Mouse (Mus musculus) splenic B cell, adult 2 months (primary cell): ENCODE results near the gene Ing3.
A peak's percentile ranks its signal among the peaks of the same experiment; 100 is the strongest.

Source experiments
- DNase-seq: peaks from one replicate; pipeline ENCODE4 v3.0.0-alpha.2; 2011; ENCODE audit warnings: low read depth, low spot score
- H3K27me3 ChIP-seq: 2 replicates; pipeline ENCODE4 v1.6.1; 2012; ENCODE audit warnings: mild to moderate bottlenecking, low read length, moderate library complexity, mixed read lengths; ENCODE audit not compliant: control insufficient read depth, poor library complexity, insufficient read depth, severe bottlenecking
- H3K36me3 ChIP-seq: 2 replicates; pipeline ENCODE4 v1.6.1; 2012; ENCODE audit warnings: mild to moderate bottlenecking, low read length, moderate library complexity, mixed read lengths; ENCODE audit not compliant: control insufficient read depth, poor library complexity, insufficient read depth, severe bottlenecking

The Ing3 gene

DNA sequence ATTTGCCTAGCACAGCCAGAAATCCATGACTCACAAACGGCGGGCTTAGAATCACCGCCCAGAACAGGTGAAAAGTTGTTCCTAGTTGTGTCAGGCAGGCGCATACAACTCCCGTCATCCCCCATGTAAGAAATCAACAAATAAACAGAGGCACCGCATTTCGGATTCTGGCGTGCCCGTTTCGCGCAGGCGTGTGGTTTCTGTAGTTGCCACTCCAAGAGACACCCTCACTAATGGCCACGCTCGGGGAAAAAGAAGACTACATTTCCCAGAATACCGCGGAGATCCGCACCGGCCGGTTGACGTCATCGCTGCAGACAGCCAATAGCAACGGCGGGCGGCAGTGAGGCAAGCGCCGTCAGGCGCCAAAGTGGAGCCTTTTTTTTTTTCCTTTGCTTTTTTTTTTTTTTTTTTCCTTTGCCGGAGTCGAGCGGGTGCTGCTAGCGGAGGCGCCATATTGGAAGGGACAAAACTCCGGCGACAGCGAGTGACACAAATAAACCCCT lies at the start of gene Ing3:
Gene Ing3 (plus strand): TSS at position 346 of the 506 bp plus-strand sequence.
- H3K36me3 ChIP-seq = 0 out of 2 replicates have a peak, but pooled peaks cover 5% of the 10 kb centered on the region
- H3K27me3 ChIP-seq = no peaks in the 10 kb centered on the region
- DNase-seq = peak; percentile 98

DNA sequence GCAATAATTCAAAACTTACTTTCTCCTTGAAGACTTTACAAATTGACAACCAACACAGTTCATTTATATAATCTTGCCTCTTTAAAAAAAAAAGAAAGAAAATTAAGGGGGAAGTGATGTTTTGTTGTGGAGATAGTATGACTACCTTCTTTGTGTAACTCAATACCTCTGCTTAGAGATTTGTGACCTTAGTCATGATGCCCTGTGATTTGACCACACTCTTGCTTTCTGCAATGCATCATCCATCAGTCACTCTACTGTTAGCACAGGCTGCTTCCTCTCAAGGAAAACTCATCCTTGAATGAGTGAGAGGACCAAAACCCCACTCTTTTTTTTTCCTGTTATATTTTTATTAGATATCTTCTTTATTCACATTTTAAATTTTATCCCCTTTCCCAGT lies 39.7 kb upstream of the Ing3 start:
- DNase-seq = no peak
- Histone ChIP-seq H3K27me3 (no peaks in the 10 kb centered on the region), H3K36me3 (no peaks in the 10 kb centered on the region)

DNA sequence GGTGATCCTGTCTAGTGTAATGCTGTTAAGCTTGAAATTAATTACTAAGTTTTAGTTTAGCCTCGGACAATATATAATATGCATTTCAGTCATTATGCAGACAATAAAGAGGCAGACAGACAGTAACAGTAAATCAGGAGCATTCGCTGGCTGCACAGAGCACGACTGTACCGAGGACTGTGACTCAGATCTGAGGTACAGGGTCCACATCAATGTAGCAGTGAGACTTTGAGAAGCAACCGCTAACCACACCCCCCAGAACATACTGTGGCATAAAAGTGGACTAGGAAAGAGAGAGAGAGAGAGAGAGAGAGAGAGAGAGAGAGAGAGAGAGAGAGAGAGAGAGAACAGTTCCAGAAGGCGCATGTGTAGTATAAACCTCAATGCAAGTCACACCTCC lies 38.6 kb upstream of the Ing3 start:
- Histone ChIP-seq H3K36me3 (no peaks in the 10 kb centered on the region), H3K27me3 (no peaks in the 10 kb centered on the region)
- no peak for DNase-seq

DNA sequence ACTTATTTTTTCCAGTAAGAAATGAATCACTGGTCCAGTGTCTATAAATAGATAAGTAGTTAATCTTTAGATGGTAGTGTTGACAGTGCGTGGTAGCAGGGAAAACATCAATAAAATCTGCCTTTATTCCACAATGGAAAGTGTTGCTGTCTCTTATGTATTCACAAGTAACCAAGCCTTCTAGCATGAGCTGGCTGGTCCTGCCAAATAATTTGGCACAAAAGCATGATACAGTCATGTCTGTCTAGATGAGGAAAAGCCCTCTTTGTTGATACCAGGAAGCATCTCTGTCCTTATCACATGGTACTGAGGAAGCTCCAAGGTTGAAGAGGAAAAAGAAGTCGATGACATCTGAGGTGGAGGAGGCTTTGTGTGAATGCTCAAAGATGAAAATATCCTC lies 32.8 kb upstream of the Ing3 start:
- H3K36me3 ChIP-seq = no peaks in the 10 kb centered on the region
- no peaks in the 10 kb centered on the region for H3K27me3 ChIP-seq
- no peak for DNase-seq

DNA sequence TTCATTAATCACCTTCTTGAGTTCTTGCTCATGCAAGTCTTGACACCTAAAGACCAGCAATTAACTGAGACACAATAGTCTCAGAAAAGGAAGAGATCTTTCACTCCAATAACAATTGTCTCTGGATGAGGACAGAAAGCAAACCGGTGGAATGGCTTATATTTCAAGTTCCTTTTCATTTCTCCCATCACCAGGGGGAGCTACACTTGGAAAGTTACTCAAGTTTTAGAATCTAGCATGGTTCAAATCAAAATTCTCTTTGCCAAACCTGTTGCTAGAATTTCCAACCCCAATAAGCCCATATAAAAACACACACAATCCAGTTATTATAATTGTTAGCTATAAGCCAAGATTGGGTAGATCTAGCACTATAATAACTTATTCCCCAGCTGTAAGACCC lies 25.2 kb upstream of the Ing3 start:
- Histone ChIP-seq H3K36me3 (no peaks in the 10 kb centered on the region), H3K27me3 (no peaks in the 10 kb centered on the region)
- no peak for DNase-seq

DNA sequence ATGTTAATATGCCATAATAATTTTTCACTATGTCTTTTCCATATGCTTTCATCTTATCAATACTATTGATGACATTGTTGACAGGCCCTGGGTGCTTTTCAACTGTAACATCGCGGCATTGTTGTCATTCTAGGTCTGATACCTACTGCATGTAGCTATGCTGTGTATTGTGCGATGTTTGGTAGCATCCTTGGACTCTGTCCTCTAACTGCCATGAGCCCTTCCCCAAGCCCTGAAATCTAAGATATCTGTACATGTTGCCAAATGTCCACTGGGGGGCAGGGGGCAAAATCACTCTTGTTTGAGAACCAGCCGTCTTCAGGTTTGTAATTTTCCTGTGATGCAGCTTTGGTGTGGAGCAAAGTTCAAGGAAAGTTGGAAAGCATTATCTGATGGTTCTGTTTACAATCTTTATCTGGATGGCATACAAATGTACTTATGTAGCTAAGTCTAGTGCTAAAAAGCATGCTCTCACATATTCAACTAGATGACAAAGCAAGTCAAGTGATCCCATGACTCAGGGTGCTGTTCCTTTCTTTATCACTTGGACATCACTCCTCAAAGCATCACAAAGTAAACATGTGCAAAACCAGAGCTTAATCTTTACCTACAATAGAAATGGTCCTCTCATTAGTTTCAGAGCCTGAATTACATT lies 11.3 kb upstream of the Ing3 start:
- Histone ChIP-seq H3K27me3 (no peaks in the 10 kb centered on the region), H3K36me3 (no peaks in the 10 kb centered on the region)
- no peak for DNase-seq

DNA sequence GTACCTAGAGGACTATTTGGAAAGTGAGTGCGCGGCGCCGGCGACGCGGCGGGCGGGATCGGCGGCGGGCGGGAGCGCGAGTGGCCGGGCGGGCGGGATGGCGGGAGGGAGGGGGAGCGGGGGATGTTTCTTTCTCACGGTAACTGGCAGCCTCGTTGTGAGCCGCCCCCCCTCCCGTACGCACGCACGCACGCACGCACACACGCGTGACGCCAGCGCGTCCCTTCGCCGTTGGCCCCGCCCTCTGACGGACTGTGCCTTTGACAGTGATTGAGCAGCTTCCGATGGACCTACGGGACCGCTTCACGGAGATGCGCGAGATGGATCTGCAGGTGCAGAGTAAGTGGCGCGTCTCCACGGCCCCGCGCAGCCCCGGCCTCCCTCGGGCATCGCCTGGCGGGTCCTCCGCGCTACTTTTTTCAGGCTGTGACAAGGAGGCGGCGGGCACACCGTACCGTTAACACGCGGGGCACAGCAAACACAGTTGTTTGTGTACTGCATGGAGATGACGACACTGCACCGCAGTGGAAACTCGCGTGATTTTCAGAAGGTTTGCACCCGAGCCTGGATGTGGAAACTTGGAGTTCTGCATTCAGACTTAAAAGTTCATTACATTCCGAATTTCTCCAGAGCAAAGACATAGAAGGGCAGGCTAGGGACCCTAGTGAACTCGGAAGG lies 539 bp downstream of the Ing3 start:
- Histone ChIP-seq H3K27me3 (no peaks in the 10 kb centered on the region), H3K36me3 (0 out of 2 replicates have a peak, but pooled peaks cover 5% of the 10 kb centered on the region)
- peak; percentile 99 for DNase-seq

DNA sequence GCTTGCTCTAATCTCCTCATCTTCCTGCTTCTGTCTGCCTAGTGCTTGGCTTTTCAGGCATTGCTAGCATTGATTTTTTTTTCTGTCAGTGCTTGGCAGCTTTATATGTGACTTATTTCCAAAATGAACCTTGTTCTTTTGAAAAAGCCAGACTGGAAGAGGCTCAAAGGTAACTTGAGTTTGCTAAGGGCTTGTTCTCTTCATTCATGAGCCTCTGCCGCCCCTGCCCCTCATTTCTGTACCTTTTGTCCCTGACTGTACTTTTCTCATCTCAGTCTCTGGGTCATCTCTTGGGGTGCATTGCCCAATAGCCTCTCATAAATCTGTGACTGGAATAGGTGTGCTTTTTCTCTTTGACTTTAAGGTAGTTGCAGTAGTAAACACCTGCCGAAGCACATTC lies 1.3 kb downstream of the Ing3 start:
- peak; percentile 15 for DNase-seq
- Histone ChIP-seq H3K36me3 (0 out of 2 replicates have a peak, but pooled peaks cover 6% of the 10 kb centered on the region), H3K27me3 (no peaks in the 10 kb centered on the region)

DNA sequence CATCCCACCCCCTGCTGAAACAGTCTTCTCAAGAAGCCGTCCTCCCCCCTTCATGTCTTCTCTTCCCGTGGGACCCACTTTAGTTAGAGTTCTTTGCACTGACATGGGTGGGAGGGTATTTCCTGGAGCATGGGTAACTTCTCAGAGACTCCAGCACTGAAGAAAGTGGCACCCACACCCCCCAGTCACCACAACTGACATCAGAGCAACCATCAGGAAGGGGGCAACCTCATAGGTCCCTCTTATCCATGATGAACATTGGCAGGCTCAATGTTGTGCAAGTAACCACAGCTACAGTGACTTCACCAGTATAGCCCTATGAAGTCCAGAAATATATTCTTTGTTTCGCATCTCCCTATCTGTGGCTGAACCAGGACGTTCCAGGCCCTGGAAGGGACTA lies 6.1 kb downstream of the Ing3 start:
- no peaks in the 10 kb centered on the region for H3K27me3 ChIP-seq
- DNase-seq = no peak
- H3K36me3 ChIP-seq = peaks cover 12% of the 10 kb centered on the region

DNA sequence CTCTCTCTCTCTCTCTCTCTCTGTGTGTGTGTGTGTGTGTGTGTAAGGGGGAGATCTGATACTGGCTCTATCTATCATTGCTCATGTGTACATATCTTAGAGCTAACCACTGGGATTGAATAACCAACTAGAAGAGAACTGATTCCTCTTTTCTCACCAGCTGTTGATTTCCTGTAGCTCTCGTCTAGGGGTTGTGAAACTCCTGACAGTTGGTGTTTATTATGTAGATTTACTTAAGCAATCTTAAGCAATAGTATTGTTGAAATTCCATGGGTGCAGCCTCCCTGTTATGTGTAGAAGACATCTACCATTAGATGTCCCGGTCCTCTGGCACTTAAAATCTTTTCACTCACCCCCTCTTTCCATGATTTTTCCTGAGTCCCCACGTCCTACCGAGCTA lies 9.6 kb downstream of the Ing3 start:
- H3K27me3 ChIP-seq = no peaks in the 10 kb centered on the region
- H3K36me3 ChIP-seq = peaks cover 8% of the 10 kb centered on the region
- DNase-seq = peak; percentile 26

DNA sequence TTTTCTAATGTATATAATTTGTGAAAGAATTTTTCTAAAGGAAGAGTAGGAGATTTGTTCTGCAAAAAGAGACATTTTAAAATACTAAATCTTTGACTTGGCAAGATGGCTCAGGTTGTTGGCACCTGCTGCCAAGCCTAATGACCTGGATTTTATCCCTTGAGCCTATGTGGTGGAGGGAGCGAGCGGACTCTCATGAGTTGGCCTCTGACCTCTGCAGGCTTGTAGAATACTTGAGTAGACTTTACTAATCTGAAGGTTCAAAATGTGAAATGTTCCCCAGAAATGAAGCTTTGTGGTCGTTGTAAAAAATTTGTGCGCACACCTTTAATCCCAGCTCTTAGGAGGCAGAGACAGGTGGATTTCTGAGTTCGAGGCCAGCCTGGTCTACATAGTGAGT lies 10.5 kb downstream of the Ing3 start:
- no peak for DNase-seq
- Histone ChIP-seq H3K36me3 (peaks cover 8% of the 10 kb centered on the region), H3K27me3 (no peaks in the 10 kb centered on the region)

DNA sequence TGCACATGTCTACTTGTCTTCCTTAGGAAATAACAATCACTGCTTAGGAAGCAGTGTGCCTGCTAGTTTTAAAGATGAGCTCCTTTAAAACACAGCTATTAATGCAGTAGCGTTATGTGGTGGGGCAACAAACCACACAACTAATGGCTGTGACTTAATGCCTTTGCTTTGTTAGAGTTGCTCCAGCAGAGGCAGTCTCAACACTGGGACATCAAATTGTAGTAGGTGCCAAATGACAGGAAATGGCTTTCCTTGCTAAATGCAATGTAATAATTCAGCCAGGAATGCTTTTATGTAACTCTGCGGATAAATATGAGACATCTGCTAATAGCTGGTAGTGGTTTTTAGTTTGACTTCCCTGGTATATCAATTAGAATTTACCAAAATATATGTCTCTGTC lies 28.2 kb downstream of the Ing3 start:
- no peak for DNase-seq
- H3K27me3 ChIP-seq = no peaks in the 10 kb centered on the region
- H3K36me3 ChIP-seq = peaks cover 3% of the 10 kb centered on the region

DNA sequence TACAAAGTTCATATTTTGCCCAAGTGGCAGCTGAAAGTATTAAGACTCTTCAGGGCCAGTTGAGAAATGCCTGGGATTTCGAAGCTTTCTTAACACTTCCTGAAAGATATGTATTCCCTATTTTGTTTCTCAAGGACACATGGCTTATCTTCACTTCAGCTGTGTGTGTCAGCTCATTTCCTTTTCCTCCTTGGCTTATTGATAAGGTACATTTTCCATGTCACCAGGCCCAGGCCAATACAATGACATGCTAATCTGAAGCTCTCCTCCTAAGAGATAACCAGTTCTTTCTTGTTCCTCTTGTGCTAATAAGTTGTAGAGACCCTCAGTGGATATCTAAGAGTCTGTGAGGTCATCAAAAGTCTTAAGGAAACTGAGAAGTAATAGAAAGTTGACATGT lies 31.7 kb downstream of the Ing3 start:
- Histone ChIP-seq H3K36me3 (no peaks in the 10 kb centered on the region), H3K27me3 (no peaks in the 10 kb centered on the region)
- no peak for DNase-seq

DNA sequence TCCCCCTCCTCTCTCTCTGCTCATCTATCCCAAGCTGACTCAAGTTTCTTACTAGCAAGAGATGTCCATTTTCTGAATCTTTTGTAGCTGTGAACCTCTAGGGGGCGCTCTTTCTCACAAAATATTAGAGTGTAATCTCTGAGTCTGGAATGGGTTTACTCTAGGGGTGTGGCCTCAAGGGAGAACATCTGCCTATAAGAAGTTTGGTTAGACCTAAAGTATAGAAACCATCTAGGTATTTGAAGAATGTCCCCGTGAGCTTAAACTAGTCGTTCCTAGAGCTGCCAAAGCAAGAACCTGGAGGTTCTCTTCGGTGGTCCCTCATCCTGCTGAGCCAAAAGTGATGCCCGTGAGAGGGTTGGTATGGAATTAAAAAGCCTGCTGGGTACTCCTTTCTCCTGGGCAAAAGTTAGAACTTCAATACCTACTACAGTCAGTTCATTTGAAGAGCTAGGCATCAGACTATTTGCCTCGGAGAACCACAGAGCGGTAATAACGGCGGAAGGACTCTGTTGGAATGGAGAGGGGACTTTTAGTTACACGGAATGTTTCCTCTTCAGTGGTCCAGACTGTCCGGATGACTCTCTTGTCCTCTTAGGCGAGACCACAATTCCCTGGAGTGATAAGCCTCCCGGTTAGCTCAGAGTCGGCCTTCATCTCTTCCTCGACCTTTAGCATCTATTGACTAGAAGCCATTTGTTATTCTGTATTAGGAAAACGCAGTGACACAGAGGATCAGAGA lies 35.8 kb downstream of the Ing3 start:
- DNase-seq = peak; percentile 81
- H3K27me3 ChIP-seq = no peaks in the 10 kb centered on the region
- H3K36me3 ChIP-seq = no peaks in the 10 kb centered on the region
